Mouse (Mus musculus) midbrain, embryonic 10.5 days (tissue): ENCODE results near the gene Pxmp4. TPM values are rescaled to one million over a fixed set of nuclear protein-coding genes. Genes with fewer than 3 reads are reported as not detected.

Source experiments
- DNase-seq: peaks from one replicate; pipeline ENCODE4 v3.0.0-alpha.2; 2017; ENCODE audit warnings: low spot score
- H3K27ac ChIP-seq: fragments of 300-500 bp; sonication (generic); replicated peaks from 2 replicates; pipeline ENCODE4 v1.5.1; 2016; ENCODE audit warnings: mild to moderate bottlenecking
- H3K27me3 ChIP-seq: fragments of 300-500 bp; sonication (generic); 2 replicates; pipeline ENCODE4 v1.6.1; 2016; ENCODE audit warnings: low read depth, mild to moderate bottlenecking; ENCODE audit not compliant: poor library complexity, severe bottlenecking
- H3K36me3 ChIP-seq: fragments of 300-500 bp; sonication (generic); 2 replicates; pipeline ENCODE4 v1.6.1; 2016; ENCODE audit warnings: mild to moderate bottlenecking, moderate library complexity
- H3K4me1 ChIP-seq: fragments of 300-500 bp; sonication (generic); 2 replicates; pipeline ENCODE4 v1.6.1; 2016
- H3K4me3 ChIP-seq: fragments of 300-500 bp; sonication (generic); 2 replicates; pipeline ENCODE4 v1.5.1; 2016; ENCODE audit warnings: mild to moderate bottlenecking, moderate library complexity
- H3K9me3 ChIP-seq: fragments of 300-500 bp; sonication (generic); replicated peaks from 2 replicates; pipeline ENCODE4 v1.6.1; 2016; ENCODE audit warnings: mild to moderate bottlenecking
- WGBS: fragments of 180-500 bp; shearing (Covaris S2); methylation state at CpG from one replicate; pipeline ENCODE4 v1.1.7; 2016; 5-methylcytosine and 5-hydroxymethylcytosine counted together
- polyA plus RNA-seq: library from polyadenylated mRNA; unstranded; fragments of >200 nt; fragmentation: Nextera tagmentation; extraction: Ambion mirVana; gene quantifications from 2 replicates; pipeline ENCODE4 v1.2.1, GENCODE M21; 2016

The Pxmp4 gene
- polyA plus RNA-seq, 1 experiment from 2014 or later, result 13.9 TPM

GRCm38 (mm10) chr2:154633039-154633742, 29.7 kb upstream of the Pxmp4 start:
- Histone ChIP-seq H3K36me3 (peaks cover 70% of the 10 kb centered on the region), H3K4me3 (no peak overlapping the region)
- 93% methylated on average over 5 of the region's 5 CpGs for WGBS

DNA sequence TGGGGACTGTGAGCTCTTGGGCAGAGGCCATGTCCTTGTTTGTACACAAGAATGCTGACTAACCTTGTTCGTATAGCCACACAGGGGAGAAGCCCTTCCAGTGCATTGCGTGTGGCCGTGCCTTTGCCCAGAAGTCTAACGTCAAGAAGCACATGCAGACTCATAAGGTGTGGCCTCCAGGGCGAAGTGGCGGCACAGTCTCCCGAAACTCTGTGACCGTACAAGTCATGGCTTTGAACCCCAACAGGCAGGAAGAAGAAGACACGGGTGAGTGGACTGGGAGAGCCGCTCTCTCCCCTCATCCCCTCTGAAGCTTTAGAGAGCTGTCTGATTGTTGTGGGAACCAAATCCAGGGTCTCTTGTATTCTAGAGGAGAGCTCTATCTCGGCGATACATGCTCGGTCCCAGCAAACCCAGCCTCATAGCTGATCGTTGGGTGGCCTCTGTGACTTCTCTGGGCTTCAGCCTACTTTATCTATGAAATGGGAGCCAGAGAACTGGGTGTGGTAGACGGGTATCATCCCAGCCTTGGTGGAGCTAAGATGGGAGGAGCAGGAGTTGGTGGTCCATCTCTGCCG, 28.8 kb upstream of the Pxmp4 start:
- H3K27ac ChIP-seq, result no peak overlapping the region
- no peak for DNase-seq
- H3K4me3 ChIP-seq, result no peak overlapping the region
- H3K9me3 ChIP-seq, result no peaks in the 10 kb centered on the region
- peaks cover 66% of the 10 kb centered on the region for H3K36me3 ChIP-seq
- no peaks in the 10 kb centered on the region for H3K4me1 ChIP-seq
- WGBS, result 93% methylated on average over 16 of the region's 16 CpGs
- no peaks in the 10 kb centered on the region for H3K27me3 ChIP-seq

More at GRCm38 (mm10) chr2:154633039-154633742, 29.7 kb upstream of the Pxmp4 start:
- no peaks in the 10 kb centered on the region for H3K4me1 ChIP-seq
- 0 out of 2 replicates have a peak overlapping the region, but pooled peaks have one; percentile 23 for H3K27ac ChIP-seq
- no peak for DNase-seq
- H3K9me3 ChIP-seq, result peaks cover 3% of the 10 kb centered on the region
- no peaks in the 10 kb centered on the region for H3K27me3 ChIP-seq

DNA sequence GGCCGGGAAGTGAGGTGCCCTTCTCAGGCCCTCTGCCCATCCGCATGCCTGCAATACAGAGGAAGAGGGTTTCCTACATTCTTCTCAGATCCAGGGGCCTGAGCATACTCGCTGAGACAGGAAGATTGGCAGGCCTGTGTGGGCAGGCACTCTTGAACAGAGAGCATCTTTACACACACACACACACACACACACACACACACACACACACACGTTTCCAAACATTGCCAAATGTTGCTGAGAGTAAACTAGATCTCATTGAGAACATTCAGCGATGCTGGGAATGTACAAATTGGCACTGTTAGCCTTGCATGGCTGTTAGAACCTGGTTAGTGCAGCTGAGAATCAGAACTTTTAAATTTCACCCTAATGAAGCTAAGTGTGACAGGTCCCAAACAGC, 27.0 kb upstream of the Pxmp4 start:
- Histone ChIP-seq H3K36me3 (peaks cover 65% of the 10 kb centered on the region), H3K9me3 (no peaks in the 10 kb centered on the region), H3K27me3 (no peaks in the 10 kb centered on the region), H3K27ac (no peak overlapping the region), H3K4me1 (no peaks in the 10 kb centered on the region), H3K4me3 (no peak overlapping the region)
- 87% methylated on average over 5 of the region's 5 CpGs for WGBS
- DNase-seq, result no peak

DNA sequence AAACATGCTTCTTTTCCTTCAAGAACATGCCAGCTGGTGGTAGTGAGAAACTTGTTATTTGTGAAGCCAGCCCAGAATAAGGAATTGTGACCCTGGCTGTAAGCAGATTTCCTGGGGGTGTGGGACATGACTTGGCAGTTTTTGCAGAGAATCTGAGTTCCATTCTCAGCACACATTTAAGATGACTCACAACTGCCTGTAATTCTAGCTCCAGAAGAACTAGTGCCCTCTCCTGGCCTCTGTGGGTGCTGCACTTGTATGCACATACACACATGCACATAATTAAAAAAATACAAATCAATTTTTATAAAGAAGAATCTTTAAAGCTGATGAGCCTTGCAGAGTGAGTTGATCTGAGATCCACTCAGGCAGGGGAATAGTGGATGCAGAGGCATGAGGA, 20.6 kb upstream of the Pxmp4 start:
- Histone ChIP-seq H3K27me3 (no peaks in the 10 kb centered on the region), H3K4me3 (no peak overlapping the region), H3K27ac (no peak overlapping the region), H3K4me1 (no peaks in the 10 kb centered on the region), H3K9me3 (no peaks in the 10 kb centered on the region), H3K36me3 (peaks cover 58% of the 10 kb centered on the region)
- DNase-seq, result no peak

- Histone ChIP-seq H3K27me3 (no peaks in the 10 kb centered on the region), H3K4me1 (no peaks in the 10 kb centered on the region), H3K9me3 (no peaks in the 10 kb centered on the region), H3K36me3 (peaks cover 43% of the 10 kb centered on the region), H3K27ac (no peak overlapping the region), H3K4me3 (no peak overlapping the region)
- no peak for DNase-seq
- 89% methylated on average over 5 of the region's 5 CpGs for WGBS
These were observed 18.2 kb upstream of the Pxmp4 start for GRCm38 (mm10) chr2:154621684-154622083.

DNA sequence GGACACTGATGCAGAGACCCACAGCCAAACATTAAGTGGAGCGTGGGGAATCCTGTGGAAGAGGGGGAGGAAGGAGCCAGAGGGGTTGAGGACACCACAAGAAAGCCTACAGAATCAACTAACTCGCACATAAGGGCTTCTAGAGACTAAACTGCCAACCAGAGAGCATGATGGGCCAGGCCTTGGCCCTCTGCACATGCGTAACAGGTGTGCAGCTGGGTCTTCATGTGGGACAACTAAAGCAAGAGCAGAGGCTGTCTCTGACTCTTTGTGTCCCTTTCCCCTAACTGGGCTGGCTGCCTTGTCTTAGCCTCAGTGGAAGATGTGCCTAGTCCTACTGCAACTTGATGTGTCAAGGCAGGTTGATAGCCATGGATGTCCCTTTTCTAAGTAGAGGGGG, 13.6 kb upstream of the Pxmp4 start:
- H3K9me3 ChIP-seq, result no peaks in the 10 kb centered on the region
- peaks cover 31% of the 10 kb centered on the region for H3K4me1 ChIP-seq
- no peak for DNase-seq
- no peak overlapping the region for H3K27ac ChIP-seq
- WGBS, result 90% methylated on average over 3 of the region's 3 CpGs
- H3K36me3 ChIP-seq, result 0 out of 2 replicates have a peak, but pooled peaks cover 6% of the 10 kb centered on the region
- no peak overlapping the region for H3K4me3 ChIP-seq
- no peaks in the 10 kb centered on the region for H3K27me3 ChIP-seq

DNA sequence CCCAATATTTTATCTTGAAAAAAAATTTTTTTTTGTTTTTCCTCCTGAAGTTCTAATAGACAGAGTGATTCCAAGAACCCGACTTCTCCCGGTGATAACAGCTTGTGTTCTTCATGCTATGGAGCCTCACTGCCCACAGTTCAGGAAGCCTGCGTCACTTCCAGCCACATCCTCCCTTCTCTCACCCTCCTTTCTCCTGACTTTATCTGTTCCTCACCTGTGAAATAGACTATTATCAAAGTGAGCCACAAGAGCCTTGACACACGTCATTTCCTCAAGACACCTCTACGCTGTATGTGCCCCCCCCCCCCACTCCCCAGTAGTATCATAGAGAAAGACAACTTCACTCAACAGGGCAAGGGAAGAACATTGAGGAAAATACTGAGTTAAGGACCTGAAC, 12.2 kb upstream of the Pxmp4 start:
- WGBS, result 95% methylated on average over 5 of the region's 5 CpGs
- DNase-seq, result no peak
- no peak overlapping the region for H3K4me3 ChIP-seq
- no peak overlapping the region for H3K27ac ChIP-seq
- peaks cover 32% of the 10 kb centered on the region for H3K4me1 ChIP-seq
- H3K27me3 ChIP-seq, result no peaks in the 10 kb centered on the region
- no peaks in the 10 kb centered on the region for H3K9me3 ChIP-seq
- 0 out of 2 replicates have a peak, but pooled peaks cover 6% of the 10 kb centered on the region for H3K36me3 ChIP-seq

DNA sequence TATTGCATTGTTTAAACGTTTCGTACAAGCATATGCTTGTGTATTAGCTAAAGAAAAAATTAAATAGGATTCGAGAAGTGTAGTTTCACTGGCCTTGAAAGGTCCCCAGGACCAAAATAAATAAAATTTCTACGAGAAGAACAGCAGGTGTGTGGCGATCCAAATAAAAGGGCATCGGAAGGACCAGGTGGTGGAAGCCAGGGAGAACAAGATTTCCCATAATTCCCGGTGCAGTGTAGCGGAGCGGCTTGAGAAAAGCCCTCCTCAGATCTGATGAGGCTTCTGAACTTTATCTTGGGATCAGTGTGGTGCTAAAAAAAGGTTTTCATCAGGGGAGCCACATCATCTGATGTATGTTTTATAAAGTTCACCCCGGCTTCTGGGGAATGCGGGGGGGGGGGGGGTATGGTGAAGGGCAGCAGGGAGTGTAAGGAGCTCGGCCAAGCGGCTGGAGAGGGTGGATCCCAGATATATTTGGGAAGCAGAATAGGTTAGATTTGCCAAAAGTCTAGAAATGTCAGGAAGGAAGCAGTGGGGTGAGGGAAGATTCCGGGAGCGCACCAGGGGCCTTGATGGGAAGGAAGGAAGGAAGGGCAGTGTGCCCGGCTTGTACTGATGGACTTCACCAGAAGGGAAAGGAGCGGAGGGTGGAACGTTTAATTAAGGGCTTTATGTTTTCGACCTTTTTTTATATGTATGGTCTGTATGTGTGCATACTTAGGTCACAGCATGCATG, 11.5 kb upstream of the Pxmp4 start:
- DNase-seq, result no peak
- 74% methylated on average over 19 of the region's 19 CpGs for WGBS

DNA sequence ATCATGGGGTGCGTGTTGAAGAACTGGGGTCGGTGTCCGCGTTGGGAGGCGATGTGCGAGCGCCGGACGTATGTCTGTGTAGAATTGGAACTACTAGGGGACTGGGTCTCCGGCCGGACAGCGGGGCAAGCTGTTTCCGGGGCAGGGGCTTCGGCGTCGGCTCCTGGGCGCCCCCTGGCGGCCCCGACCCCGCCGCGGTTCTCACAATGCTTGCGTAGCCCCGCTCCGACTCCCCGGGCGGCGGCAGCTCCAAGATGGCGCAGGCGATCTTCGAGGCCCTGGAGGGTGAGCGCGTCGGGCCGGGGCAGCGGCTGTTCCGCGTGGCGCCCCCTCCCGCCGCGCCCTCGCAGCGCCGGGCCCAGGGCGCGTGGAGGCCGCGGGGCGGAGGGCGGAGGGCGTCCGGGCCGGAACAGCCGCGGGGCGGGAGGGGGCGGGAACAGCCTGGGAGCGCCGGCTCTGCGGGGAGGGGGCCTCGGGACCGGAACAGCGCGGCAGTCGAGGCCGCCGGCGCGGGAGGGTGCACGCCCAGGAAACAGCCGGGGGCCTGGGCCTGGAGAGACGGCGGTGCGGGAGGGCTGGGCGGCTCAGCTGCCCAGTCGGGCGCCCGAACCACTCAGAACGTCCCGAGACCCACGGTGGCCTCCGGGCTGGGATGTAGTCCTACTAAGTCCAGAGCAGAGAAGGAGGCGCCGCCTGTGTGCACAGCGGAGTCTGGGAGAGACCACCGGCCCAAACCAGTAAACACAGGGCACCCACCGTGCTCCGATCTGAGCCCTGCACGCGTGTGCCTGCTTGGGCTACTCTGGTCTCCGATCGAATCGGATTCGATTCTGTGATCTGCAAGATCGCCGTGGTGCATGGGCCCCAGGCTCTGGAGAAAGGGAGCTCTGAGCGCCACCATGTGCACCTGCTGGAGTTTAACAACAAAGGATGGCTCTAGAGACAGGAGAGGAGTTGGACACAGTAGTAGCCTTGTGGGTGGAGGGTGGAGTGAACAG, 9.9 kb upstream of the Pxmp4 start, which contains the start of the genes Zfp341 and 4930519P11Rik:
Gene Zfp341, plus strand, starts transcription at position 180 of the 998 bp plus-strand sequence.
Gene 4930519P11Rik, minus strand, starts transcription at position 320 of the 998 bp plus-strand sequence.
- peak within 1 kb of the TSS; percentile 99 for H3K27ac ChIP-seq
- peak; percentile 94 for DNase-seq
- no peaks in the 10 kb centered on the region for H3K36me3 ChIP-seq
- WGBS, result under 1% methylated on average over 88 of the region's 98 CpGs
- H3K4me3 ChIP-seq, result peak within 1 kb of the TSS; percentile 69
- no peaks in the 10 kb centered on the region for H3K9me3 ChIP-seq
- H3K27me3 ChIP-seq, result peaks cover 17% of the 10 kb centered on the region
- H3K4me1 ChIP-seq, result peaks cover 32% of the 10 kb centered on the region

More for the DNA sequence above, 11.5 kb upstream of the Pxmp4 start:
- no peaks in the 10 kb centered on the region for H3K9me3 ChIP-seq
- peak overlapping the region; percentile 69; the same call in 1 of the 2 replicates for H3K4me3 ChIP-seq
- H3K36me3 ChIP-seq, result 0 out of 2 replicates have a peak, but pooled peaks cover 3% of the 10 kb centered on the region
- peak overlapping the region; percentile 99; the same call in 1 of the 2 replicates for H3K27ac ChIP-seq
- H3K4me1 ChIP-seq, result peaks cover 32% of the 10 kb centered on the region
- H3K27me3 ChIP-seq, result 0 out of 2 replicates have a peak, but pooled peaks cover 3% of the 10 kb centered on the region

GRCm38 (mm10) chr2:154609050-154609767, 5.7 kb upstream of the Pxmp4 start:
- Histone ChIP-seq H3K27ac (no peak overlapping the region), H3K4me1 (peaks cover 21% of the 10 kb centered on the region), H3K27me3 (peaks cover 17% of the 10 kb centered on the region), H3K36me3 (no peaks in the 10 kb centered on the region), H3K9me3 (no peaks in the 10 kb centered on the region), H3K4me3 (no peak overlapping the region)
- DNase-seq, result no peak
- WGBS, result 71% methylated on average over 10 of the region's 10 CpGs

- Histone ChIP-seq H3K4me1 (peaks cover 15% of the 10 kb centered on the region), H3K4me3 (no peak overlapping the region), H3K9me3 (no peaks in the 10 kb centered on the region), H3K36me3 (no peaks in the 10 kb centered on the region), H3K27ac (no peak overlapping the region), H3K27me3 (peaks cover 17% of the 10 kb centered on the region)
- DNase-seq, result no peak
- WGBS, result 85% methylated on average over 1 of the region's 1 CpGs
These were observed 3.5 kb upstream of the Pxmp4 start for GRCm38 (mm10) chr2:154606965-154607364.
